Mouse (Mus musculus): ENCODE results near the gene Rgs4.

Rgs4 gene

GRCm38 (mm10) chr1:169747473-169747872 is at the start of gene Rgs4:
Gene Rgs4, minus strand, starts transcription at chr1:169747642.
- peak; percentile 65 to 74 for DNase-seq

GRCm38 (mm10) chr1:169792437-169792836 is 45.0 kb upstream of the Rgs4 start:
- no peak for DNase-seq

- no peak for DNase-seq
Measured at GRCm38 (mm10) chr1:169785981-169786380, 38.5 kb upstream of the Rgs4 start.

GRCm38 (mm10) chr1:169776566-169776965 is 29.1 kb upstream of the Rgs4 start:
- no peak for DNase-seq

GRCm38 (mm10) chr1:169764619-169764955 is 17.1 kb upstream of the Rgs4 start:
- no peak for DNase-seq

- DNase-seq: no peak
Measured at GRCm38 (mm10) chr1:169763858-169764618, 16.6 kb upstream of the Rgs4 start.

- no peak for DNase-seq
Measured at GRCm38 (mm10) chr1:169762524-169762923, 15.1 kb upstream of the Rgs4 start.

- no peak for DNase-seq
Measured at GRCm38 (mm10) chr1:169756532-169756931, 9.1 kb upstream of the Rgs4 start.

- no peak for DNase-seq
Measured at GRCm38 (mm10) chr1:169752395-169752794, 5.0 kb upstream of the Rgs4 start.

- DNase-seq: no peak
Measured at GRCm38 (mm10) chr1:169748439-169748838, 997 bp upstream of the Rgs4 start.

GRCm38 (mm10) chr1:169747902-169748301 is 460 bp upstream of the Rgs4 start:
- DNase-seq: no peak

GRCm38 (mm10) chr1:169741147-169741546 is 6.3 kb downstream of the Rgs4 start:
- no peak for DNase-seq

- DNase-seq: no peak
Measured at GRCm38 (mm10) chr1:169737231-169737630, 10.2 kb downstream of the Rgs4 start.

GRCm38 (mm10) chr1:169736139-169736538 is 11.3 kb downstream of the Rgs4 start:
- no peak for DNase-seq

- DNase-seq: no peak
Measured at GRCm38 (mm10) chr1:169730599-169731100, 16.8 kb downstream of the Rgs4 start.

- no peak for DNase-seq
Measured at GRCm38 (mm10) chr1:169726319-169726718, 21.1 kb downstream of the Rgs4 start.

GRCm38 (mm10) chr1:169721836-169722235 is 25.6 kb downstream of the Rgs4 start:
- no peak for DNase-seq

- DNase-seq: no peak
Measured at GRCm38 (mm10) chr1:169704395-169705087, 42.9 kb downstream of the Rgs4 start.

GRCm38 (mm10) chr1:169699184-169699583 is 48.3 kb downstream of the Rgs4 start:
- DNase-seq: no peak

GRCm38 (mm10) chr1:169697236-169697635 is 50.2 kb downstream of the Rgs4 start:
- no peak for DNase-seq

- no peak for DNase-seq
Measured at GRCm38 (mm10) chr1:169695356-169695755, 52.1 kb downstream of the Rgs4 start.

- no peak for DNase-seq
Measured at GRCm38 (mm10) chr1:169693537-169693936, 53.9 kb downstream of the Rgs4 start.

- DNase-seq: no peak
Measured at GRCm38 (mm10) chr1:169693040-169693439, 54.4 kb downstream of the Rgs4 start.
